Mouse (Mus musculus): ENCODE results near the gene Sirt1.
A peak's percentile ranks its signal among the peaks of the same experiment; 100 is the strongest.
"Not testable (repeated sequence)": the region's sequence is repeated elsewhere in the genome, so short reads cannot be mapped to it uniquely, and the experiment has no call there.

Gene Sirt1

DNA sequence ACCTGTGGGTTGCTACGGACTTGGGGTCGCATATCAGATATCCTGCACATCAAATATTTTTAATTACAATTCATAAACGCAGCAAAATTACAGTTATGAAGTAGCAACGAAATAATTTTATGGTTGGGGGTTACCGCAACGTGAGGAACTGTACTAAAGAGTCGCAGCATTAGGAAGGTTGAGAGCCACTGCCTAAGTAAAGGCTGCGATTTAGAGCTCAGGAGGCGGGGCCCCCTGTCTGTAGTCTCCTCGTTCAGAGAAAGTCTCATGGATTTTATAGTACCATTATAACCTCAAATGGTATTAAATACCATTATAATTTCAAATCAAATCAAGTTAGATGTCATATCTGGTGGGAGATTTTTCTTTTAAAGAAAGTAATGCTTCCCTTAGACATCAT, 5.5 kb upstream of the Sirt1 start:
- DNase-seq (ENCODE audit: low spot score), result no peak

GRCm38 (mm10) chr10:63386444-63386843, 4.9 kb upstream of the Sirt1 start:
- DNase-seq (ENCODE audit: low spot score), result peak; percentile 80

DNA sequence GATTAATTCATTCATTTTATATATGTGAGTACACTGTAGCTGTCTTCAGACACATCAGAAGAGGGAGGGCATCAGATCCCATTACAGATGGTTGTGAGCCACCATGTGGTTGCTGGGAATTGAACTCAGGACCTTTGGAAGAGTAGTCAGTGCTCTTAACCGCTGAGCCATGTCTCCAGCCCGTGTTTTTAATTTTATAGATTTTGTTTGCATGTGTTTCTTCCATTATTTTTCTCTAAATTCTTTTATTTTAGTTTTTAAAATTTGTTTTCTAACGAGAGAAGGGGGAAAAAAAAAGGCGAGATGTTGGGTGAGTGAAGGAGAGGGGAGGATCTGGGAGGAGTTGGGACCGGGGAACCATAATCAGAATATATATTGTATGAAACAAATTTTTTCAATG, 4.4 kb upstream of the Sirt1 start:
- not testable (repeated sequence) for DNase-seq (ENCODE audit: low spot score)

- peak; percentile 91 for DNase-seq (ENCODE audit: low spot score)
These were observed 1.1 kb upstream of the Sirt1 start, which contains the start of gene Dnajc12 for GRCm38 (mm10) chr10:63382372-63383279. TSS of gene Dnajc12 (plus strand) at chr10:63382443.

GRCm38 (mm10) chr10:63378948-63379680, 2.4 kb downstream of the Sirt1 start:
- DNase-seq (ENCODE audit: low spot score), result no peak

DNA sequence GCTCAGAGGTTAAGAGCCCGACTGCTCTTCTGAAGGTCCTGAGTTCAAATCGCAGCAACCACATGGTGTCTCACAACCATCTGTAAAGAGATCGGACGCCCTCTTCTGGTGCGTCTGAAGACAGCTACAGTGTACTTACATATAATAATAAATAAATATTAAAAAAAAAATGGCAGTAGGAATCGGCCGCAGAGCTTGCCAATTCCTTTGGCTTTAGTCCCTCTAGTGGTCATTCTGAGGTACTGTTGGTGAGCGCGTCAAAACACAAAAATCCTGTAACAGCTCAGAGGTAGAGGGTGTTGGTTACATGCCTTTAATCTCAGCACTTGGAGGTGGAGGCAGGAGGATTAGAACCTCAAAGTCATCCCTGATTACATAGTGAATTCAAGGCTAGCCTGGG, 4.0 kb downstream of the Sirt1 start:
- peak; percentile 35 for DNase-seq (ENCODE audit: low spot score)

- DNase-seq (ENCODE audit: low spot score), result no peak
These were observed 5.2 kb downstream of the Sirt1 start for GRCm38 (mm10) chr10:63376303-63376702.

DNA sequence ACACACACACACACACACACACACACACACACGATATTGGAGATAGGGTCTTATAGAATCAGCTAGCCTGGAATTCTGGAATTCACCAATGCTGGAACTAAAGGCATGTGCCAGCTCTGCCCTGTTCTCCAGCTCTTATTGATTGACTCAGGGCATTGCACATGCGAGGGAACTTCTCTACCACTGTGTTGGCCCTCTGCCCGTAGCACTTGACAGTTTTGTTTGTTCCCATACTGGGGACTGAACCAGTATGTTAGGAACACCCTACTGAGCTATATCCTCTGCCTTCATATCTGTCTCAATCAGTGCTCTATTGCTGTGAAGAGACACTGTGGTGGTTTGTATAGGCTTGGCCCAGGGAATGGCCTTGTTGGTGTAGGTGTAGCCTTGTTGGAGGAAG, 13.5 kb downstream of the Sirt1 start:
- DNase-seq (ENCODE audit: low spot score), result no peak

DNA sequence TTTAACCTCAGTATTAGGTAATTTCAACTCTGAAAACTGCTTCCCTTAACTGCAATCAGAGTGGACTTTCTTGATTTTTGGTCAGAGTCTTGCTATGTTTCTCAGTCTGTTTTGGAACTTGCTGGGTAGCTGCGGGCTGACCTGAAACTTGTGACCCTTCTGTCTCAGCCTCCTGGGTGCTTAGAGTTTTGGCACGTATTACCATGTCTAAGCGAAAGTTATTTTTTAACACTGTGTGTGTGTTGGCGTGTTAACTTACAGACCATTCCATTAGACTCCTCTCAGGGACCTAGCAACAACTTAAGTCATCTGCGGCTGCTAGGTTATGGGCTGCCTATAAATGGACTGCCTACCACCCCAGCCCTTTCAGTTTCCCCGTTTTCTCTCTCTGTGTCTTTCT, 14.1 kb downstream of the Sirt1 start:
- no peak for DNase-seq (ENCODE audit: low spot score)

GRCm38 (mm10) chr10:63365918-63366455, 15.5 kb downstream of the Sirt1 start:
- DNase-seq (ENCODE audit: low spot score), result no peak

DNA sequence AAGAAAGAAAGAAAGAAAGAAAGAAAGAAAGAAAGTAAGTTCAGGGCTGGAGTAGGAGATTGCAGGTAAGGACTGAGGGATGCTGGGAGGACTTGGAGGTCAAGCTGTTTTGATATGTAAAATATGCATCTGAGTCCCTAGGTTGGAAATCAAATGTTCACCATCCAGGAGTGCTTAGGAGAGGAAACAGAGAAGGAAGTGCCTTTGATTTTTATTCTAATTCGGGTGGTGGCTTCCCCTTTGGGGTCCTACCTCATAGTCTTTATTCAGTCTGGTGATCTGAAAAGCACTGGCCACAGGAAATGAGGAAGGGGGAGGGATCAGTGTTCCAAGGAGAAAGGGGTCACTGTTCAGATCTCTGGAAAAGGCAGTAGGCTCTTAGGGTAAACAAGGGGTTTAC, 21.0 kb downstream of the Sirt1 start:
- DNase-seq (ENCODE audit: low spot score), result no peak

DNA sequence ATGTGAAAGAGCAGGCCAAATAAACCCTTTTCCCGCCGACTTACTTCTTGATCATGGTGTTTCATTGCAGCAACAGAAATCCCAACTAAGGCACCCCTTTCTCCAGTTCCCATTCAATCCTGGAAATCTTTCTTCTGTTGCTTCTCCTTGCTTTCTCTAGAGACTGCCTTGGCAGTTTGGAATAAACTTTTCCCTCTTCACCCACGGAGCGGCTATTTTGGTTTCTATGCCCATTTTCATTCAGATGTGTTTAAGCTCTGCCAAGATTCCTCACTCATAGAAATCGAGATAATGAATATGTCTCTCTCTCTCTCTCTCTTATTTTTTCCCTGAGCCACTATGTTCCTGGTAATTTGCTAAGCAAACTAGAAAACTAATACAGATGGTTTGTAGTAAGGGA, 29.4 kb downstream of the Sirt1 start:
- no peak for DNase-seq (ENCODE audit: low spot score)

GRCm38 (mm10) chr10:63351099-63351498, 30.4 kb downstream of the Sirt1 start:
- not testable (repeated sequence) for DNase-seq (ENCODE audit: low spot score)

DNA sequence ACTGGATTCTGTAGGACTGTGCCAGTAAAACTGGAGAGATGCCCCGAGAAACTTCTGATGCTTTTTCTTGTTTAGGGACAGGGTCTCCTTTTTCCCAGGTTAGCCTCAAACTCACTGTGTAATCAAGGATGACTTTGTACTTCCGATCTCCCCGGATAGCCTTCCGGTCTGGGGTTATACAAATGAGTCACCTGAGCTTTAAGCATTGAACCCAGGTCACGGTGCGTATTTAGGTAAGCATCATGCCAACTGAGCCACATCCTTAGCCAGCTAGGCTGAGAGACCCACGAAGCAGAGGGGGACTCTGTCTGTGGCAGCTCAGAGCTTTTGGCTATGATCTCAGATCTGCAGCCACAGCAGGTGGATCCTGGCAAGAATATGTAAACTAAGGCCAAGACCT, 30.8 kb downstream of the Sirt1 start:
- DNase-seq (ENCODE audit: low spot score), result no peak

DNA sequence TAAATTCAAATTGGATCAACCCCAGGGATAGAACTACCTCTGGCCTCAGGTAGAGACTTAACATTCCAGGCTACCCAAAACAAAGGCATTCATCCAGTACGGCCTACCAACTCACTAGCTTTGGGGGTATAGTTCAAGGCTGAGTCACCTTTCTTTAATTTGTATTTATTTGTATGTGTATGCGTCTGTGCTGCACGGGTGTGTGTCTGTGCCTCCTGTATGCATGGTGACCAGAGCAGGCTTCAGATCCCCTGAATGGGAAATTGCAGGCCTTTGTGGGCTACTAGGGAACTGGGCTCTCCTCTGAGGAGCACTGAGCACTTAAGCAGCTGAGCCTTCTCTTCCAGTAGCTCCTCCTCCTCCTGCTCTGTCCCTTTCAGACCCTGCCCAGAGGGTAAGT, 33.2 kb downstream of the Sirt1 start:
- DNase-seq (ENCODE audit: low spot score), result no peak

DNA sequence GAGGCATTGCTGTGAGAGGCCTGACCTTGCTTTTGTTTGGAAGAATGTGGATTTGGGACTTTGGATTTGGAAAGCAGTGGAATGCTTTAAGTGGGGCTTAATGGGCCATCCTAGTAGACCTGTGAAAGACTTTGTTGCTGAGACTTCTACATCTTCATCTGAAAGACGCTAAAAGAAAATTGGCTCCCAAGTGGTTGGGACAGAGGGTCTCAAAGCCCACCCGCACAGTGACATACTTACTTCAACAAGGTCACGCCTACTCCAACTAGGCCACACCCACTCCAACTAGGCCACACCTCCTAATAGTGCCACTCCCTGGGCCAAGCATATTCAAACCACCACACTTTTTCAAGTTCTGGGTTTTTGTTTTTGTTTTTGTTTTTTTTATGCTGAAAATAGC, 36.8 kb downstream of the Sirt1 start:
- DNase-seq (ENCODE audit: low spot score), result no peak

DNA sequence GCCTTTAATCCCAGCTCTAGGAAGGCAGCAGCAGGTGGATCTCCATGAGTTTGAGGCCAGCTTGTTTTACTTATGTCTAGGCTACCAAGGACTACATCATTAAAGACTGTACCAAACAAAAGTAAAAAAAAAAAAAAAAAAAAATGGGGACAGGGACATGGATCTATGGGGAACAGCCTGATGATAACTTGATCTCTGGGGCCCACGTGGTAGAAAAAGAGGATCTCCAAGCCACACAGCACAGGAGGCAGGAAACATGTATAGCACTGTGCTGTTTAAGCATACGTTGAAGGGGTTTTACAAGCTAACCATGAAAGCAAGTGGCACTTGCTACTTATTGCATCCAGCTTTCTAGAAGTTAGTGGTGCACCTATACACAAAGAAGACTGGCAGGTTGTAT, 40.2 kb downstream of the Sirt1 start:
- DNase-seq (ENCODE audit: low spot score), result no peak

GRCm38 (mm10) chr10:63338914-63339643, 42.4 kb downstream of the Sirt1 start:
- peak; percentile 93 for DNase-seq (ENCODE audit: low spot score)

- no peak for DNase-seq (ENCODE audit: low spot score)
These were observed 43.3 kb downstream of the Sirt1 start for GRCm38 (mm10) chr10:63337951-63338836.

GRCm38 (mm10) chr10:63337326-63337725, 44.2 kb downstream of the Sirt1 start:
- no peak for DNase-seq (ENCODE audit: low spot score)

GRCm38 (mm10) chr10:63336901-63337300, 44.6 kb downstream of the Sirt1 start:
- peak; percentile 43 for DNase-seq (ENCODE audit: low spot score)
